Mouse (Mus musculus) lung, postnatal 36 days (tissue): ENCODE data around the gene Errfi1.

Experiments used
- DNase-seq: peaks from one replicate; pipeline ENCODE4 v3.0.0; 2022; ENCODE audit warnings: mixed read lengths

Errfi1 gene

DNA sequence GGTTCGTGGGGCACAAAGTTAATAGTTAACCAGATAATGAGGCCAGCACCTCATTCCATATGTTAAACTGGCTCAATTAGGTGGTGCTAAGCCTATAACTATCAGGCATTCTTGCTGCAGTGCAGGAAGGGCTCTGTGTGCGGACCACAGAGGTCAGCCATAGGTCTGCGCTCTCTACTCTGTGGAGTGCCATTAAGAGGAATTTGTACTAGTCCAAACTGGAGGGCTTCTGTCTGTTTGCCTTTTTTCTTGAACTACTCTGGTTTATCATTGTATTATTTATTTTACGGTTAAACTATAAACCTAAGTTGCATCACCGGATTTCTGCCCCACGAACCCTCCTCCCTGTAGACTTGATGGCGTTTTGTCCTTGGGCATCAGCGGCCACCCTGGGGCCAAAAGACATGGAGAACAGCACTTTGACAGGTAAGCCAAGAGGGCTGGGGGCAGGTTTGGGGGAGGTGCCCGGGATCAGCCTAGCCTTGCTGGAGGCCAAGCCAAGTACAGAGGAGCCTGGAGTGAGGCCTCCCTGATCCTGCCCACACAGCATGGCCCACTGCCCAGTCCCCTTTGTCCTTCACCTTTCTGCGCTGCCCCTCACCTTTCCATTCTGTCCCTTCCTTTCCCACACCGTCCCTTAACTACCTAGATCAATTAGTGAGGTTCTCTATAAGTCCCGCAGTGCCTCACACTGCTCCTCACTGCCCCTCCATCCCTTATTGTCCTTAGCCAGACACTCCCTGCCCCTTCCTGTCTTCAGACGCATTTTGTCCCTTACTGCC, at the start of gene Errfi1:
Gene Errfi1 (plus strand): TSS at position 240 of the 782 bp plus-strand sequence.
- DNase-seq = peak; percentile 83

DNA sequence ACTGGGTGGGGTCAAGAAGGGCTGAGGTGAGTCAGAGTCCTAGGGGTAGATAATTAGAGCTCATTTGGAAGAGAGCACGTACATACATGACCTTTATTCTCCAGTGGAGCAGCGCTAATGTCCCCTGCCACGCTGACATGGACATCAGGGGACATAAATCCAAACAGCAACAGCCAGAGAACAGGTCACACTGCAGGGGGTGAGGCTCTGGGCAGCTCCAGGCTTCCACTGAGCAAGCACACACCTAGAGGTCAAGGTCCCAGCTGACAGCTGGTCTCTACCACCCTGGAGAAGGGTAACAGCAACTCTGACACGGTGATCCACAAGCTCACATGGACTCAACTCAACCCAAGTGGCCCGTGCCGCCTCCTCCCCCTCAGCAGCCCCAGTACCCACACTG, 49.5 kb upstream of the Errfi1 start:
- DNase-seq = no peak

DNA sequence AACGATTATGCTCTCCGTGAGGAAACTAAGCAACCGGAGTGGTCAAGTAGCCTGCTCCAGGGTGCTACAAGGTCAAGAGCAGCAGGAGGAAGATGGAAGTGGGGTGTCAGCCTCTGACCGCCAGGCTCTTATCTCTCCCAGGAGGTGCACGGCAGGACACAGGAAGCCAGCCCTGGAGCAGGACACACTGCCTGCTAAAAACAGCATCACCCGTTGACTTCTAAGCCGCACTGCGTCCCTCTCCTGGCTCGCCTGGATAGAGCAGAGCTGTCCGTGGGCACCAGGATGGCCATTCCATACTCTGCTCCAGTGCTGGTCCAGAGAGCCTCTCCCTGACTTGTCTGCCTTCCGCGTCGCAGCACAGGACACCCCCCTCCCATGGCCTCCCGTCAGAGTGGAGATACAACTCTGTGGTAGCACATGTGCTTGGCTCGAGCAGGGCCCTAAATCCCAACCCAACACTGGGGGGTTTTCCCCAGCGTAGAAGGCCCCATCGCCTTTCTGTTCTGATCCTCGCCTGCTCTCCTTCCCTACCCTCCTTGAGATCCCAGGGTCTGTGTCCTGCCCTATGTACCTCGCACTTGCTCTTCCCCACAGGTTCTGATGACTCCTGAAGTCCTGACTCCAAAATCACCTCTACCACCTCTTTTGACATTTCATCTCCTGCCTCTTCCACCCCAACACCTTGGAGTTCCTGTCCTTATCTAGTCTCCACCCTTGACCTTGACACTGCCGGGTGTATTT, 45.8 kb upstream of the Errfi1 start:
- DNase-seq = no peak

GRCm38 (mm10) chr4:150808471-150808847, 45.3 kb upstream of the Errfi1 start:
- DNase-seq = peak; percentile 45

- DNase-seq = peak; percentile 51
Measured at GRCm38 (mm10) chr4:150809323-150809722, 44.4 kb upstream of the Errfi1 start.

GRCm38 (mm10) chr4:150815144-150815543, 38.6 kb upstream of the Errfi1 start:
- DNase-seq = no peak

DNA sequence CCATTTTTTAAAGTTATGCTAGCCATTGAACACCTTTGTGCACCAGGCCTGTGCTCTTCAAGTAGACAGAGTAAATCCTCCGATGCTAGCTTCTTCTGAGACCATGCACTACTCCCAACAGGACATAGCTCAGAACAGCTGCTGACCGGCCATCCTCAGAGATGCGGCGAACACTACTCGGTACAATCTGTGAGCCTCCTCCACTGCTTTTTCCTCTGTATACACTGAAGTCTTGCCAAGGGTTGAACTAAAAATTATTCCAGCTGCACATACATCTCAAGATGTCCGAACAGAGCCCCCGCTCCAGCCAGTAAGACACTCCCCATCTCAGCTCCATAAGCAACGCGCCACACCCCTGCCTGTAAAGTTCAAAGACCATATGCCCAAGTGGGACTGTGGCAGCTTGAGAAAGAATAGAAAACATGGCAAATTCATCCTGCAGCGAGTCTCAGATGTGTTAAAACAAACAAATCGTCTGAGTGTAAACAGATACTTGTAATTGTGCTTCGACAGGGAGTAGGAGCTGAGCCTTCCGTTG, 37.2 kb upstream of the Errfi1 start:
- no peak for DNase-seq

DNA sequence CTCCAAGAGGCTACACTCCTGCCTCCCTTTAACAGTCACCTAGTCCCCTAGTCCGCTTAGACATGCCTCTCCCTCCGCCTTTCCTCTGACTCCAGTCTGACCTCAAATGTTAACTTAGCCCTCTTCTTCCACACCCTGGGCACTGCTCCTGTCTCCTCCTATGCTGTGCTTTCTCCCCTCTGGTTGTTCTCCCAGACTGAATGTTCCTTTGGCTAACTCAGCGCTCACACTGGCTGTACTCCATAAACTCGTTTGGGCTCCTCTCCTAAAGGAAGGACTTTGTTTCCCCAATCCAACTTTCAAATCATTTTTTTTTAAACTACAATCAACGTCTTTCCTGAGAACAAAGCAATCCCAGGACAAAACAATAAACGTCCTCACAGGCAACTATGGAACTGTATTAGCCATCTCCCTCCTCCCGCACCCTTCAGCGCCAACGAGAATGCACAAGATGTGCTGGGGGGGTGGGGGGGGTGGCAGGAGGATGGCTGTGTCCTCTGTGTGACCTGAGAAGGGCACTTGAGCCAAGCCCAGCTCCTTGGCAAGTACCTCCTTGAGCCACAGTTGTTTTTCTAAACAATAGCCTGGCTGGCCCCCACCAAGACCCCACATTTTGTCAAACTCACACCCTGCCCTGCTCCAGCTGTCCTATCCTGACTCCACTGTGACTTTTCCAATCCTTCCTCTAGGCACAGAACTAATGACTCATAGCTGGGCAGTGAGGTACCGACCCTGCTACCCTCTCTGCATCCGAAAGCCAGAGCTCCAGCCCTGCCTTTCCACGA, 34.4 kb upstream of the Errfi1 start:
- peak; percentile 76 for DNase-seq

DNA sequence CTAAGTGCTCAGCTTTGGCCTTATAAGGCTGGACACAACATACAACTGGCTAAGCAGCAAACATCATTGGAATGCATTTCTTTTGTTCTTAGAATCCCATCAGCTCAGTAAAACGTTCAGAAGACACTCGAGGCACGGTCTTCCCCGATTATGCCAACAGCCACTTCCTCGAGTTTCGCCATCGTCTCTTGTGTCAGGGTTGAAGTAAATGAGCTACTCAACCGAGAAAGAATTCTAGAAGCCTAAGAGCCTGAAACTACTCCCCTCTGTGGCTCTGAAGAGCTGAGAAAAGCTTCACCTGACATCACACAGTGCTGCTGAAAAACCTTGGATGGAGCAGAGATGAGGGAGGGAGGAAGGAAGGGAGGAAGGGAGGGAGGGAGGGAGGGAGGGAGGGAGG, 32.3 kb upstream of the Errfi1 start:
- peak; percentile 76 for DNase-seq

- no peak for DNase-seq
Measured at GRCm38 (mm10) chr4:150822624-150823023, 31.1 kb upstream of the Errfi1 start.

GRCm38 (mm10) chr4:150823614-150824480, 29.9 kb upstream of the Errfi1 start:
- no peak for DNase-seq

GRCm38 (mm10) chr4:150824877-150825276, 28.8 kb upstream of the Errfi1 start:
- peak; percentile 86 for DNase-seq

- DNase-seq = peak; percentile 89
Measured at GRCm38 (mm10) chr4:150825531-150825930, 28.2 kb upstream of the Errfi1 start.

DNA sequence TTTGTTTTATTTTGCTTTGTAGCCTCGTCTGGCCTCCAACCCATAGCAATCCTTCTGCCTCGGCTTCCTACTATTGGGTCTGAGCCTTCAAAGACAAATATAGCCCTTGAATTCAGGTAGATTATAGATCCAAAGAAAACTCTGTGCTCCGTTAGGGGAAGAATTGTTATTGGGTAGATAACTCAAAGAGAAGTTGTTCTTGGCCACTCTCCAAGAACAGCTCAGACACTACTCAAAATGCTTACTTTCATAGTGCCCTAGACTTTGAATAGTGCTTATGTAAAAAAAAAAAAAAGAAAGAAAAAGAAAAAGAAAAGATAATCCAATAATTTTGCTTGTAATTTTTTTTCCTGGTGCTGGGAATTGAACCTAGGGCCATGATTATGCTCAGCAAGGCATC, 22.4 kb upstream of the Errfi1 start:
- no peak for DNase-seq

GRCm38 (mm10) chr4:150831941-150832340, 21.8 kb upstream of the Errfi1 start:
- no peak for DNase-seq

- no peak for DNase-seq
Measured at GRCm38 (mm10) chr4:150835163-150835562, 18.6 kb upstream of the Errfi1 start.

GRCm38 (mm10) chr4:150836258-150836657, 17.5 kb upstream of the Errfi1 start:
- no peak for DNase-seq

DNA sequence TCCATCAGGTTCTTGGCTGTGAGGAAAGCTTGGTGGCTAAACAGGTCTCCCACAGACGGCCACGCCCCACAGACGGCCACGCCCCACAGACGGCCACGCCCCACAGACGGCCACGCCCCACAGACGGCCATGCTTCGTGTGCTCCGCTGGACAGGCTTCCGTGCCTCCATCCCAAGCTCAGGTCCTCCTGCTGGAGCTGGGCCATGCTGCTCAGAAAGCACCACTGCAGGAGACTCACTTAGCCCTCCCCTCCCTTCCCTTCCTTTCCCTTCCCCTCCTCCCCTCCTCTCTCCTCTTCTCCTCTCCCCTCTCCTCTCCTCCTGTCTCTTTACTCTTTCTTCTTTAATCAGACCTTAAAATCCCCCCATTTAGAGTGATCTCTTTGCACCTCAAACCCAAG, 16.8 kb upstream of the Errfi1 start:
- DNase-seq = no peak

DNA sequence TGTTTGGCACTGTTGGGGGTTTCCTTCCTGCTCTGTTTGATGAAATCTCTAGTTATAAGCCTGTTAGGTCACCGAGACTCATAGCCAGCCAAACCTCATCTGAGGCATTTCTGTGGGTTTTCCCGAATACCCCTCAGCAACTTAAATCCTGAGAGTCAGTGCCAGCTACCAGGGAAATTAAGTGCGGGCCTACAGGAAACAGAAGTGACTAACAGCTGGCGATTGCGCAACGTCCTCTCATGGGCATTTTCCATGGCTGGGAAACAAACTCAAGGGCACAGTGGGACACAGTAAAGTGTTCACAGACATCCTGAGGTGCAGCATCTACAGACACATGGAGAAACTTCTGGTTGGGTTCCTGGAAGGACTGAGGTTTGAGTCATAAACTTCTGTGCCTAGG, 16.3 kb upstream of the Errfi1 start:
- peak; percentile 90 for DNase-seq

DNA sequence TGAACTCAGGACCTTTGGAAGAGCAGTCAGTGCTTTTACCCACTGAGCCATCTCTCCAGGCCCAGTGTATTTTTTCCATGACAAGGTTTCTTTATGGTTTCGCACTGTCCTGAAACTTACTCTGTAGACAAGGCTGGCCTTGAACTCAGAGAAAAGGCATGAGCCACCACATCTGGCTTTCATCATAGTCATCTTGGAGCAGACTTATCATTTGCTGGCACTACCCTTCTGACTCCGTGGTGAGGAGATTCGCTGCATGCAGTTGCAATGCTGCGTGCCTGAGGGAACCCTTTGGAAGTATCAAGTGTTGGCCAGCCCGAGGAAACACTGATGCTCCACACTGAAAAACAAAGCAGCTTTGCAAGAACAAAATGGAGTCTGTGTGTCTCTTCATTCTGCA, 11.7 kb upstream of the Errfi1 start:
- DNase-seq = no peak

DNA sequence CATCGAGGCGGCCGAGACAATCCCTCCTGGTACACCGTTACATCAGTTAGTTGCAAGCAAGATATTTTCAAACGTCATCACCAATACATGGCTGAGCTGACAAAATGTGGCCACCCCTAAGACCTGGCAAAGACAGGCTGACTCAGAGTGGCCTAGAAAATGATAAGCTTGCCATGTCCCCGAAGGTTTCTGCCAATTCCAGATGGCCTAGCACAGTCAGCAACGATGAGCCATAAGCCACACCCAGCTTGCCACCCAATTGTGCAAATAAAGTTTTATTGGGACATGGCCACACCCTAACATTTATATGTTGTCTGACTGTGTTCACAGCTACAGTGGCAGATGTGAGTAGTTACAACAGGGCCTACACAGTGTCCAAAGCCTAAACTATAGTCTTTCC, 10.5 kb upstream of the Errfi1 start:
- no peak for DNase-seq

- no peak for DNase-seq
Measured at GRCm38 (mm10) chr4:150846316-150846715, 7.4 kb upstream of the Errfi1 start.
